Mouse (Mus musculus) testis, adult 2 months (tissue): ENCODE data around the gene Nav2.

Experiments used
- CTCF ChIP-seq: fragments of 200-500 bp; IDR thresholded peaks from 2 replicates; pipeline ENCODE4 v1.5.1; 2012; ENCODE audit warnings: low read depth, mild to moderate bottlenecking, inconsistent platforms, low read length, moderate library complexity; ENCODE audit not compliant: control insufficient read depth, insufficient read depth, insufficient replicate concordance
- POLR2A ChIP-seq: fragments of 200-500 bp; IDR thresholded peaks from 2 replicates; pipeline ENCODE4 v1.6.1; 2012; ENCODE audit warnings: low read depth, mild to moderate bottlenecking, inconsistent platforms, low read length, moderate library complexity; ENCODE audit not compliant: control insufficient read depth

GRCm38 (mm10) chr7:49408625-49409024, 500.1 kb downstream of the Nav2 start:
- TF ChIP-seq POLR2A (no peak), CTCF (no peak)
